Mouse (Mus musculus): ENCODE data around the gene Fancg.
"Not testable (repeated sequence)": the region's sequence is repeated elsewhere in the genome, so short reads cannot be mapped to it uniquely, and the experiment has no call there.

Fancg gene

DNA sequence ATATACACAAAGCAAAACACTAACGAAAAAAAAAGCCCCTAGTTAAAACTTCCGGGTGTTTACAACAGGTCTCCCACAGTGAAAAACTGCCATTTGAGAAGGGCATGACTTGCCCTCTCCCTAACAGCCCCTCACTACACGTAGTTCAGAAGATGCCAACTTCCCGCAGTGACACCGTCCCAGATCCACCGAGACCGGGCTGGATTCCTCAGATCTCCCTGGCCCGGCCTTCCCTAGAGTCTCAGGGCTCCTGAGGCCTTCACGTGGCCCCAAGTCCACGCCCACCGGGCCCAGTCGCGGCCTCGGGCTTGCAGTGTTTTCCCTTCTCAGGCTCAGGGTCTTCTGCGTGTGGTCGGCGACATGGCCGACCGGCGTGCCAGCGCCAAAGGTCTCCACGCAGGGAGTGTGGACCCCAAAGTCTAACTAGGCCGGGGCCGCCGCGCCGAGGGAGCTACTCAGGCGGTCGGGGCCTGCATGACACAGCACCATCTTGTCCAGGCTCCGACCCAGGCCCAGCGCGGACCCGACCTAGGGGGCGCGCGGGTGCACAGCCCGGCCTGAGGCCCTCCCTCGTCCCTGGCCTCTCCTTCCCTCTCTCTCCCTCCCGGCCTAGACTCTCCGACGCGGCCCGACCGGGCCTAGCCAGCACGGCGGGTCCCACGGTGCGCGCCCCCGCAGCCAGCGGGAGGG is 10.7 kb downstream of the Fancg start:
- DNase-seq (ENCODE audit: low spot score): peak; percentile 59

DNA sequence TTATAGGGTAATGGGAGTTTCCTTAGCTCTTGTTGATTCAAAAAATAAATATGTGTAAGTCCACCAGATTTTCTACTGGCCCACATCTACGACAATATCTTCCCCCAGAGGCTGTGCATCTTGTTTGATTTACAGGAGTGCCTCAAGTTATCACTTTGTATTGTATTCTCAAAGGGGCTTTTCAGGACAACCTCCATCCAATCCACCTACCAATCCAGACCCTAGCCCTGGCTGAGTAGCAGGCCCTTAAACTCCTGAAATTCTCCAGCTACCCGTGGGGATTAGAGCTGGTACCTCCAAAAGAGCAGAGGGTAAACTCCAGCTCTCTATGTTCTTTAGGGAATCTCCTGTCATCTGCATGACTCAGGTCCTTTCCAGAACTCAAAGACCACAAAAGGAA is 12.3 kb downstream of the Fancg start:
- no peak for DNase-seq (ENCODE audit: low spot score)

DNA sequence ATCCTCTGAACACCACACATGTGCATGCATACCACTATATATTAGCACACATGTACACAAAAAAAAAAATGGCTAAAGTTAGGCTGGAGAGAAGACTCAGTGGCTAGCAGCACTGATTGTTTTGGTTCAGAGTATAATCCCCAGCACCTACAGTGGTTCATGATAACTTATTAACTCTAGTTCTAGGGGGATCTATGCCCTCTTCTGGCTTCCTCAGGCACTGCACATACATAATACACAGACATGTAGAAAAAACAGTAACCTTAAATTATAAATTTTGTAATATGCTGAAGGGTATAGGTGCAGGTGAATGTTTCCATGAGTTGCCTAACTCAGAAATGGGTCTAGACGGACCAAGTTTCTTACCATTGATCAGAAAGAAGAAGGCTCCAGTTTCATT is 22.0 kb downstream of the Fancg start:
- no peak for DNase-seq (ENCODE audit: low spot score)

DNA sequence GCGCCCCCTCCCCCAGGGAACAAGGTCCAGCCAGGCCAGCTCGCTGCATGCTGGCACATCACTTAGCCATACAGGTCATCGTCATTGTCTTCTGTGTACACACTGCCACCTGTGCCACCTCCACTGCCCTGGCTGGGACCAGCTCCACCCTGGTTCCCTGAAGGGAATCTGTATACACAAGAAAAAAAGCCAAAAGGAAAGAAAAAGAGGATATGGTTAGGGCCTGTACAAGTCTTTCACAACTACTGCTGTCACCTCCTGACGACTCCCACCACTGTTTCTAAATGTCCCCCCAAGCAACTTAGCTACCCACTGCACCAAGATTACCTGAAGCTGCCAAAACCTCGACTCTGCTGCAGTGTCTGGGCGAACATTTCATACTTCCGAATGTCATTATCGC is 29.8 kb downstream of the Fancg start:
- not testable (repeated sequence) for DNase-seq (ENCODE audit: low spot score)

DNA sequence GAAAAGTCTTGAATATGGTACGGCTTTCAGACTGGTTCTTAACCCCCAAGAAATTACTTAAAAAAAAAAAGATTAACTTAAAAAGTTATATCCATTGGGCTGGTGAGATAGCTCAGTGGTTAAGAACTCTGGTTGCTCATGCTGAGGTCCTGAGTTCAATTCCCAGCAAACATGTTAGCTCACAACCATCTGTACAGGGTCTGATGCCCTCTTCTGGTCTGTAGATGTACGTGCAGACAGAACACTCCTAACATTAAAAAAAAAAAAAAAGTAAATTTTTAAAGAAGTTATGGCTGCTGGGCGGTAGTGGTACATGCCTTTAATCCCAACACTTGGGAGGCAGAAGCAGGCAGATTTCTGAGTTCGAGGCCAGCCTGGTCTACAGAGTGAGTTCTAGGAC is 32.2 kb downstream of the Fancg start:
- no peak for DNase-seq (ENCODE audit: low spot score)

DNA sequence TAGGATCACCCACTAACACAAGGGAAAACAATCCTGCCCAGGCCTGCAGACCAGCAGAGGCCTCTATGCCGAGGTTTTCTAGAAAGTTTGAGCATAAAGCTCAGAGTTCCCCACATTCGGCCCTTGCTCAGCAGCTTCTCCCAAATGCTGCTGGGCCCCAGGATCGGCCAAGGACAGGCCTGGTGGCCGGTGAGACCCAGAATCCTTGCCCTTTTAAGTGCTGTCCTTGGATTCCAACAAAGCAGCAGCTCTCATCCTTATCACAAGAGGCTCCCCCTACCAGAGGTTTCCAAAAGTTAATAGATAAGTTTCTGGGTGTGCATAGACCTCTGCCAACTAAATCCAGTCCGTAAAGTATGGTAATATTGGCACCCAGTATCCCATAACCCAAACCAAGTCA is 36.4 kb downstream of the Fancg start:
- no peak for DNase-seq (ENCODE audit: low spot score)

DNA sequence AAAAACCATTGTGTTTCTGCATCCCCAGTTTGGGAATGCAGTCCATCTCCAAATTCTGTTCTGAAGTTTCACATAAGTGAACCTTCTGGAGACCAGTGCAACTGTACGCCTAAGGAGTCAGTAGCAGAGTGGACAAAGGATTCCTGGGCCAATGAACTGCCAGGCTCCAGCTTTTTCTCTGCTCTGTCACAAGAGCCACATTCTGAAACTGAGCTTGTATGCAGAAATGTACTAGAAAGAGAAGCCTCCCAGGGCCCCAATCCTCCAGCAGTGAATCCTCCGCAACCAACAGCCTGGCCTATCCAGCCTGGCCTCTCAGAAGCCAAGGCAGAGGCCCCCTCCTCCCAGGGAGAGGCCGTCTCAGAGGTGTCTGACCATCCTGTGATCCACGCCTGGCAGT is 37.4 kb downstream of the Fancg start:
- DNase-seq (ENCODE audit: low spot score): no peak

DNA sequence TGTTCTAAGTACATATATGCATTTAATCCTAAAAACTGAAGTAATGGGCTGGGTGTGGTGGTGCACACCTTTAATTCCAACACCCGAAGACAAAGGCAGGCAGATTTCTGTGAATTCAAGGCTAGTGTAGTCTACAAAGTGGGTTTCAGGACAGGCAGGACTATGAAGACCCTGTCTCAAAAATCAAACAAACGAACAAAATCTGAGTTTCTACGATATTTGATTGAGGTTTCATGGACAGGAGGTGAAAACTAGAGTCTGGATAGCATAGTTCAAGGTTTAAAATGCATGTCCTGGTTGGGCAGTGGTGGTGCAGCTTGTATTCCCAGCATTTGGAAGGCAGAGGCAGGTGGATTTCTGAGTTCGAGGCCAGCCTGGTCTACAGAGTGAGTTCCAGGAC is 41.0 kb downstream of the Fancg start, which contains the start of gene 1700022I11Rik:
TSS of gene 1700022I11Rik (plus strand) at position 301 of the 400 bp plus-strand sequence.
- no peak for DNase-seq (ENCODE audit: low spot score)

DNA sequence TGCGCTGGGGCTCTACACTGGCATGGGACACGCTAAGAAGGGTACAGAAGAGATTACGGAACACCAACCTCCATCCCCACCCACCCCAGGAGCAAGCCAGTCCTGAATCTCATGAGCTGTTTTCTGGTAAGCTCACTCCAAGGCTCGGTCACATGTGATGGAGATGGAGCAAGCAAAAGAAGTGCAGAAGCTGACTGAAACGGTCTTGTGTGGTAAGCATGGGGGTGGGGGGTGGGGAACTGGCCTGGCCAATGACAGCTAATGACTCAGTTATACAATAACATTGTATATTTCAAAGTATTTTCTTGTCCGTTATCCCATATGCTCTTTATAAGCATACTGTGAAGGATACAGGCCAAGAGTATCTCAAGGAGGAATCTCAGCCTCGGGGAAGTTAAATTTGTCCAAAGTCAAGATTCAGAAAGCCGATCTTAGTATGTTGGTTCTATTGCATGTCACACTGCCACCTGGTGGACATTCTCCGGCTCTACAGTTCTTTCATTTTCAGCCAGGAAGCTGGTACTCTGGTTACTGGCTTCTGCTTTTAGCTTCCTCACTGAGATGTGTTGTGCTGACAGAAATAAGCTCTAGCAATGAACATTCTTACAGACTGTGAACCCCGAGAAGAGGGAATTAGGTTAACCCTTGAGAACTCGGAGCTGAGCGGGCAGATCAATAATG is 45.1 kb downstream of the Fancg start:
- DNase-seq (ENCODE audit: low spot score): no peak

DNA sequence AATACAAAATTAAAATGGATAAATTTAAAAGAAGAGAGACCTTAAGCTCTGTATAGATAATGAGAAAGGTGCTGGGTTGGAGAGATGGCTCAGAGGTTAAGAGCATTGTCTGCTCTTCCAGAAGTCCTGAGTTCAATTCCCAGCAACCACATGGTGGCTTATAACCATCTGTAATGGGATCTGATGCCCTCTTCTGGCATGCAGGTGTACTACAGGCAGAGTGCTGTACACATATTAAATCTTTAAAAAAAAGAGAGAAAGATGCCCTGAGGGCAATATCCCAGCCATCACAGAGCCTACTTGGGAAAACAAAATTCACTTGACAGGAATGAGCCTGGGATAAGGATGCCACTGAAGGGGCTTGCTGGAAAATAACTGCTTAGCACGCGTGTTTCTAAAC is 46.8 kb downstream of the Fancg start:
- DNase-seq (ENCODE audit: low spot score): no peak

DNA sequence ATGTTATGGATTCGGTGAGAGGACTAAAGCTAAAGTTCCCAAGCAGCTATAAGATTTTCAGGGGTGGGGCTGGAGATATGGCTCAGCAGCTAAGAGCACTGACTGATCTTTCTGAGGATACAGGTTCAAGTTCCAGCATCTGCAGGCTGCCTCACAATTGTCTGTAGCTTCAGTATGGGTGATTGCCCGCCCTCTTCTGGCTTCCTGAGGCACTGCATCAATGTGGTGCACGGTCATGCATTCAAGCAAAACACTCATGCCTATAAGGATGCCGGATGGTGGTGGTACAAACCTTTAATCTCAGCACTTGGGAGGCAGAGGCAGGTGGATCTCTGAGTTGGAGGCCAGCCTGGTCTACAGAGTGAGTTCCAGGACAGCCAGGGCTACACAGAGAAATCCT is 48.7 kb downstream of the Fancg start:
- DNase-seq (ENCODE audit: low spot score): no peak

DNA sequence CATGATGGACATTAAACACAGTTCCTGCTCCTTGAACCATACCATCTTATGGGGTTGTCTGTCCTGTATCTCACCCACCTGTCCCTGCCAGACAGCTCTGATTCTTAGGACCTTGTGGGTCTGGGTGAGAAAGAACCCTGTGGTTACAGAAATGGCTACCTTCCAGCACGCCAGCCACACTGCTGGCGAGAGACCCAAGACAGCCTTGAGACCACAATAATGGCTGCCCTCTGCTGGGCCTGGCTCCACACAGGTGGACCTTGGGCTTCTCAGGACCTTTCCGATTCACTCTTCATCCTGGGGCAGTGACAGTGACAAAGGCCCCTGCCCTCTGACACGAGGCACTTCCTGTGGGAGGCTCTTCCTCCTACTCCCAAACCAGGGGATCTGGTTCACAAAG is 50.9 kb downstream of the Fancg start:
- no peak for DNase-seq (ENCODE audit: low spot score)

DNA sequence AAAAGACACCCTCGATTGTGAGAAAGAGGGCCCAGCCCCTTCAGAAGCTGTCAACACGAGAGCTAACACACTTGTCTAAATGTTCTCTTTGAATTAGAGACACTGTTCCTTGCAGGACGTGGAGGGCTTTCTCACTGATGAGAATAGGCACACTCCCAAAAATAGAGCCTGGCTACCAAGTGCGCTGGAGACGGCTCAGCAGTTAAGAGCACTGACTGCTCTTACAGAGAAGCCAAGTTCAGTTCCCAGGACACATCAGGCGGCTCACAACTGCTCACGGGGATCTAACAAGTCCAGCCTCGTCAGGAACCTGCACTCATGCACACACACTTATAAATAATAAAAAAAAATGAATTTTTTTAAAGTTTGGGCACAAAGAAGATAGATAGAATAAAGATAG is 51.4 kb downstream of the Fancg start:
- no peak for DNase-seq (ENCODE audit: low spot score)

DNA sequence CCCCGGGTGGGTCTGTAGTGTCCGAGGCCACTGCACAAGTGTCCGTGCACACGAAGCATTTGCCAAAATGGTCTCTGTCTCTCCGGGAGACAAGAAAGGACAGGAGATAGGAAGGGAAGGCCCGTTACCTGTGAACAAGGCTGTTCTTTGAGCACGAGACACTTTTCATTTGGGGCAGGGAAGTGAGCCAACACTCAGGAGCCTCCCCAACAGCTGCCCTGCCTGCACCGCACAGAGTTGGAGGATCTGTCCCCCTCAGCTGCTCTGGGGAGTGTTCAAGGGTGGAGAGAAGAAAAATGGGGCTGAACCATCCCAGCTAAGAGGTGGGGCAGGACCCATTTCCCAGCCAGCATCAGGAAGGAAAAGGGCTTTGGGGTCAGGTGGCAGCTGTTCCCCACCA is 52.3 kb downstream of the Fancg start:
- no peak for DNase-seq (ENCODE audit: low spot score)

DNA sequence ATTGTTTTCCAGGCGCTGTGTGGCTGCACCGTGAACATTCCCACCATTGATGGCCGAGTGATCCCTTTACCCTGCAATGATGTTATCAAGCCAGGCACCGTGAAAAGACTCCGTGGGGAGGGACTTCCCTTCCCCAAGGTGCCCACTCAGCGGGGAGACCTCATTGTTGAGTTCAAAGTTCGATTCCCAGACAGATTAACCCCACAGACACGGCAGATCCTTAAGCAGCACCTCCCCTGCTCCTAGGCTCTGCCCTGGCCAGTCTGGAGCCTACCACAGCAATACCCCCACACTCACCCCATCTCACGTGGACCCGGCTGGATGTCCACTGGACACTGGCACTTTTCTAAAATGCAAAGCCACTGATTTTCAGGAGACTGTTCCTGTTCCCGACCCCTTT is 53.0 kb downstream of the Fancg start:
- no peak for DNase-seq (ENCODE audit: low spot score)

DNA sequence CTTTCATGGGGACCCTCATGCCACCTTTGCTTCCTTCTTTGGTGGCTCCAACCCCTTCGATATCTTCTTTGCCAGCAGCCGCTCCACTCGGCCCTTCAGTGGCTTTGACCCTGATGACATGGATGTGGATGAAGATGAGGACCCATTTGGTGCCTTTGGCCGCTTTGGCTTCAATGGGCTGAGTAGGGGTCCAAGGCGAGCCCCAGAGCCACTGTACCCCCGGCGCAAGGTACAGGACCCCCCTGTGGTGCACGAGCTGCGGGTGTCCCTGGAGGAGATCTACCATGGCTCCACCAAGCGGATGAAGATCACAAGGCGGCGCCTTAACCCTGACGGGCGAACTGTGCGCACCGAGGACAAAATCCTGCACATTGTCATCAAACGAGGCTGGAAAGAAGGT is 53.7 kb downstream of the Fancg start:
- DNase-seq (ENCODE audit: low spot score): no peak

DNA sequence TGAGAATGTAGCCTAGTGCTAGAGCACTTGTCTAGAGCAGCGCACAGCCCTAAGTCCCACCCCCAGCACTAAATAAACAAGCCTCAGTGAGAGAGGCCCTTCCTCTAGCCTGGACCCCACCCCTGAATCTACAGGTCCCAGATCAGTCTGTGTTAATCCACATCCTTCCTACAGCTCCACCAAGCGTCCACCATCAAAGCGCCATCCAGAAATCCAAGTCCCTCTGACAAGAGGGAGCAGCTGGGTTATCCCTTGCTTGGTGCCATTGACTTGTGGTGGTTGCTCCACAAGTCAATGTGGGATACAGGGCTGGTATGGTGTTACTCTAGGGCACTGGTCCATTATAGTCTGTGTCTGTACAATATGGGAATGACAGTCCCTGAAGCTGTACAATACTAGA is 55.1 kb downstream of the Fancg start:
- no peak for DNase-seq (ENCODE audit: low spot score)

DNA sequence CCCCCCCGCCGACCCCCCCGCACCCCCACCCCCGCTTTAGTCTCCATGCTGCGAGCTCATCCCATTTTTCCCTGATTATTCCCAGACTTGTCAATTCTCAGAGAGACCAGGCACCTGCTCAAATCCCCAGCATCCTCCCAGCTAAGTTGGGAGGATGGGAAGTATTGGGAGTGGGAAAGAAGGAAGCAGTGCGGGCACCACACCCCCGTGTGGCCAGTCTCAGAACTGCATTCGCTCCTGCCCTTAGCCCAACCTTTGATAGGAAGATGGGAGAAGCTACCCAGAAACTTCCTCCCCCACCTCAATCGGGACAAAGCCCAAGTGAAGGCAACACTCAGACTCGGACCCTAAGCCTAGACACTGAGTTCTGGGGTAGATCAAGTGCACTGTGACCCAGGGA is 56.0 kb downstream of the Fancg start:
- DNase-seq (ENCODE audit: low spot score): peak; percentile 36

DNA sequence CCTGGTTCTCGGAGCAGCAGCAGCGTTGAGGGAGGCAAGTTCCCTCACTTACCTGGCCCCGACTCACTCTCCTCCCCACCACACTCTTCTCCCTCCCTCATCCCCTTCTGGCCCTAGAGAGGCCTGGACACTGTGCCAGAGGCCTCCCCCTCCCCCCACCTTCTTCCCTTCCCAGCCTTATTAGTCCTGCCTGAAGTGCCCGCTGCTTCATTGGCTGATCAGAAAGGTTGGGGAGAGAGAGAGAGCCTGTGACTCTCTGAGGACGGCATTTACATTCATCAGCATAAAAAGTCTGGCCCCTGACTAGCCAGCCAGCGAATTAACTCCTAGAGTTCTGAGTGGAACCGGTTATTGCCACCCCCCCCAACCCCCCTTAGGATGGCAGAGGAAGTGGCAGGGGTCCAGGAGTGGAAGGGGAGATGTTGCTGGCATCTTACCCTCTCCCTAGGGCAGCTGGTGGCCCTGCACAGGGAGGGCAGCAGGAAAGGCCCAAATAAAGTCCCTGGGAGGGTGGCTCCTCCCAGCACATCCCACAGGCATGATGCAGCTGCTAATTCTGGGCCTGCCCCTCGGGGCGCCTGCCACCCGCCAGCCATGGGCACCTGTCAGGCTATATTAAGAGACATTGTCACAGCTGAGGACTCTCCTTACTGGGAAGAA is 56.7 kb downstream of the Fancg start:
- DNase-seq (ENCODE audit: low spot score): no peak

DNA sequence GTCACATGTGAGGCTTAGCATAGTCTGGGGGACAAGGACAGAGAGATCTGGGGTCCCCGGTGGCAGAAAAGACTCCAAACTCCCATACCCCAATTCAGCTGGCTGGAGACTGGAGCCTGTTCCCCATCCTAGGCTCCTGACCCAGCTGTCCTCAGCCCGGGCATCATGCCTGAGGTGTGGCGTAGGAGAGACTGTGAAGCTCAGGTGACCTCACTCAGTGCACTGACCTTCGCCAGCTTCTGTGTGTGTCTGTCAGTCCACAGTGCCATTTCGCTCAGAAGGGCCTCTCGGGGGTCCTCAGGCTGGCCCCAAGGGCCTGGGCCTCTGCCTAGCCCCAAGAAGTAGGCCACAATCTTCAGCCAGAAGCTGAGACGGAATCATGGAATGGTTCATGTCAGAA is 57.7 kb downstream of the Fancg start:
- DNase-seq (ENCODE audit: low spot score): no peak

Data from ovary, postnatal 10 days (tissue).